Mouse (Mus musculus): ENCODE data around the gene Rheb. TPM values are rescaled to one million over a fixed set of nuclear protein-coding genes. Genes with fewer than 3 reads are reported as not detected.

The Rheb gene
- 200 and 202 TPM in 2 replicates for polyA plus RNA-seq (2015; fragmentation: Nextera tagmentation; extraction: Ambion mirVana)

GRCm38 (mm10) chr5:24842274-24843102 is at the start of gene Rheb:
TSS of gene Rheb (minus strand) at chr5:24842624.
- no peaks in the 10 kb centered on the region for H3K36me3 ChIP-seq
- ATAC-seq (ENCODE audit: insufficient number of reproducible peaks, low FRiP score, low TSS enrichment, low read depth), result peak; percentile 97
- H3K9me3 ChIP-seq (replicated peaks), result no peaks in the 10 kb centered on the region
- peak within 1 kb of the TSS; percentile 86 for H3K9ac ChIP-seq
- H3K4me3 ChIP-seq (replicated peaks), result peak within 1 kb of the TSS; percentile 84
- H3K4me2 ChIP-seq (replicated peaks), result peak within 1 kb of the TSS; percentile 86
- no peaks in the 10 kb centered on the region for H3K27me3 ChIP-seq
- WGBS, result under 1% methylated on average over 89 of the region's 92 CpGs
- peak within 1 kb of the TSS; percentile 99 for H3K27ac ChIP-seq (replicated peaks)
- H3K4me1 ChIP-seq, result peaks cover 21% of the 10 kb centered on the region

- Histone ChIP-seq H3K4me1 (no peaks in the 10 kb centered on the region), H3K36me3 (peaks cover 21% of the 10 kb centered on the region; the same call in 1 of the 2 replicates), H3K4me3 (replicated peaks) (no peak overlapping the region), H3K27me3 (no peaks in the 10 kb centered on the region), H3K4me2 (replicated peaks) (no peak overlapping the region), H3K9me3 (replicated peaks) (no peaks in the 10 kb centered on the region), H3K27ac (replicated peaks) (no peak overlapping the region), H3K9ac (no peak overlapping the region)
- 73% methylated on average over 9 of the region's 9 CpGs for WGBS
- ATAC-seq (ENCODE audit: insufficient number of reproducible peaks, low FRiP score, low TSS enrichment, low read depth), result no peak
These were observed 47.4 kb upstream of the Rheb start for GRCm38 (mm10) chr5:24889860-24890259.

GRCm38 (mm10) chr5:24888874-24889591 is 46.6 kb upstream of the Rheb start:
- WGBS, result 73% methylated on average over 11 of the region's 11 CpGs
- H3K4me2 ChIP-seq (replicated peaks), result no peak overlapping the region
- no peaks in the 10 kb centered on the region for H3K9me3 ChIP-seq (replicated peaks)
- H3K4me3 ChIP-seq (replicated peaks), result no peak overlapping the region
- no peak for ATAC-seq (ENCODE audit: insufficient number of reproducible peaks, low FRiP score, low TSS enrichment, low read depth)
- H3K36me3 ChIP-seq, result peaks cover 21% of the 10 kb centered on the region; the same call in 1 of the 2 replicates
- H3K9ac ChIP-seq, result no peak overlapping the region
- no peaks in the 10 kb centered on the region for H3K27me3 ChIP-seq
- H3K27ac ChIP-seq (replicated peaks), result no peak overlapping the region
- H3K4me1 ChIP-seq, result no peaks in the 10 kb centered on the region

GRCm38 (mm10) chr5:24887271-24887670 is 44.8 kb upstream of the Rheb start:
- 53% methylated on average over 8 of the region's 8 CpGs for WGBS
- Histone ChIP-seq H3K4me1 (no peaks in the 10 kb centered on the region), H3K27ac (replicated peaks) (no peak overlapping the region), H3K4me2 (replicated peaks) (no peak overlapping the region), H3K9ac (no peak overlapping the region), H3K4me3 (replicated peaks) (no peak overlapping the region), H3K9me3 (replicated peaks) (no peaks in the 10 kb centered on the region), H3K27me3 (no peaks in the 10 kb centered on the region), H3K36me3 (peaks cover 30% of the 10 kb centered on the region; the same call in 1 of the 2 replicates)
- no peak for ATAC-seq (ENCODE audit: insufficient number of reproducible peaks, low FRiP score, low TSS enrichment, low read depth)

- no peak for ATAC-seq (ENCODE audit: insufficient number of reproducible peaks, low FRiP score, low TSS enrichment, low read depth)
- H3K9me3 ChIP-seq (replicated peaks), result no peaks in the 10 kb centered on the region
- WGBS, result 81% methylated on average over 4 of the region's 4 CpGs
- H3K4me1 ChIP-seq, result 0 out of 2 replicates have a peak, but pooled peaks cover 3% of the 10 kb centered on the region
- no peak overlapping the region for H3K4me3 ChIP-seq (replicated peaks)
- no peak overlapping the region for H3K27ac ChIP-seq (replicated peaks)
- H3K4me2 ChIP-seq (replicated peaks), result no peak overlapping the region
- H3K9ac ChIP-seq, result no peak overlapping the region
- H3K27me3 ChIP-seq, result no peaks in the 10 kb centered on the region
- H3K36me3 ChIP-seq, result peaks cover 25% of the 10 kb centered on the region
These were observed 36.3 kb upstream of the Rheb start for GRCm38 (mm10) chr5:24878713-24879112.

GRCm38 (mm10) chr5:24877836-24878624 is 35.6 kb upstream of the Rheb start:
- WGBS, result 85% methylated on average over 11 of the region's 11 CpGs
- Histone ChIP-seq H3K9me3 (replicated peaks) (no peaks in the 10 kb centered on the region), H3K4me1 (0 out of 2 replicates have a peak, but pooled peaks cover 3% of the 10 kb centered on the region), H3K4me2 (replicated peaks) (no peak overlapping the region), H3K27ac (replicated peaks) (no peak overlapping the region), H3K36me3 (peaks cover 21% of the 10 kb centered on the region), H3K27me3 (no peaks in the 10 kb centered on the region), H3K4me3 (replicated peaks) (no peak overlapping the region), H3K9ac (no peak overlapping the region)
- no peak for ATAC-seq (ENCODE audit: insufficient number of reproducible peaks, low FRiP score, low TSS enrichment, low read depth)

- Histone ChIP-seq H3K4me2 (replicated peaks) (no peak overlapping the region), H3K27ac (replicated peaks) (no peak overlapping the region), H3K9me3 (replicated peaks) (no peaks in the 10 kb centered on the region), H3K36me3 (peaks cover 16% of the 10 kb centered on the region), H3K4me1 (0 out of 2 replicates have a peak, but pooled peaks cover 3% of the 10 kb centered on the region), H3K27me3 (no peaks in the 10 kb centered on the region), H3K4me3 (replicated peaks) (no peak overlapping the region), H3K9ac (no peak overlapping the region)
- no peak for ATAC-seq (ENCODE audit: insufficient number of reproducible peaks, low FRiP score, low TSS enrichment, low read depth)
- 86% methylated on average over 9 of the region's 9 CpGs for WGBS
These were observed 34.2 kb upstream of the Rheb start for GRCm38 (mm10) chr5:24876653-24877052.

- H3K4me3 ChIP-seq (replicated peaks), result no peak overlapping the region
- H3K27me3 ChIP-seq, result no peaks in the 10 kb centered on the region
- no peak overlapping the region for H3K27ac ChIP-seq (replicated peaks)
- H3K36me3 ChIP-seq, result peaks cover 12% of the 10 kb centered on the region
- H3K4me2 ChIP-seq (replicated peaks), result no peak overlapping the region
- H3K9ac ChIP-seq, result no peak overlapping the region
- H3K9me3 ChIP-seq (replicated peaks), result no peaks in the 10 kb centered on the region
- WGBS, result 88% methylated on average over 4 of the region's 4 CpGs
- no peak for ATAC-seq (ENCODE audit: insufficient number of reproducible peaks, low FRiP score, low TSS enrichment, low read depth)
- 0 out of 2 replicates have a peak, but pooled peaks cover 3% of the 10 kb centered on the region for H3K4me1 ChIP-seq
These were observed 31.7 kb upstream of the Rheb start for GRCm38 (mm10) chr5:24874111-24874510.

GRCm38 (mm10) chr5:24873221-24873620 is 30.8 kb upstream of the Rheb start:
- Histone ChIP-seq H3K36me3 (peaks cover 12% of the 10 kb centered on the region), H3K27me3 (no peaks in the 10 kb centered on the region), H3K4me1 (0 out of 2 replicates have a peak, but pooled peaks cover 3% of the 10 kb centered on the region), H3K9me3 (replicated peaks) (no peaks in the 10 kb centered on the region), H3K27ac (replicated peaks) (no peak overlapping the region), H3K9ac (no peak overlapping the region), H3K4me3 (replicated peaks) (no peak overlapping the region), H3K4me2 (replicated peaks) (no peak overlapping the region)
- ATAC-seq (ENCODE audit: insufficient number of reproducible peaks, low FRiP score, low TSS enrichment, low read depth), result no peak
- 66% methylated on average over 6 of the region's 6 CpGs for WGBS

- H3K9me3 ChIP-seq (replicated peaks), result no peaks in the 10 kb centered on the region
- peaks cover 23% of the 10 kb centered on the region for H3K36me3 ChIP-seq
- no peak overlapping the region for H3K4me3 ChIP-seq (replicated peaks)
- H3K4me1 ChIP-seq, result no peaks in the 10 kb centered on the region
- ATAC-seq (ENCODE audit: insufficient number of reproducible peaks, low FRiP score, low TSS enrichment, low read depth), result no peak
- no peak overlapping the region for H3K27ac ChIP-seq (replicated peaks)
- H3K27me3 ChIP-seq, result no peaks in the 10 kb centered on the region
- H3K4me2 ChIP-seq (replicated peaks), result no peak overlapping the region
- no peak overlapping the region for H3K9ac ChIP-seq
- WGBS, result 76% methylated on average over 12 of the region's 12 CpGs
These were observed 28.9 kb upstream of the Rheb start for GRCm38 (mm10) chr5:24871276-24871675.

Data from embryonic facial prominence, embryonic 15.5 days (tissue).